Mouse (Mus musculus) frontal cortex, adult 2 months (tissue): Measurements from ENCODE around the gene Gm21983. TPM values are rescaled to one million over a fixed set of nuclear protein-coding genes. Genes with fewer than 3 reads are reported as not detected.
A peak's percentile ranks its signal among the peaks of the same experiment; 100 is the strongest.

ENCODE experiments used
- DNase-seq, 2 experiments: peaks; one replicate each; pipeline ENCODE4 v3.0.0; 2022; ENCODE audit warnings: low spot score in 1 of 2; ENCODE audit errors: extremely low spot score in 1 of 2
- polyA plus RNA-seq: library from polyadenylated mRNA; depleted of rRNA; stranded (reverse); fragments of >200 nt; gene quantifications from 2 replicates; pipeline ENCODE4 v1.2.3, GENCODE M21; 2012

The Gm21983 gene
- polyA plus RNA-seq, 1 experiment: 0.18 TPM

- DNase-seq: no peak
Measured at GRCm38 (mm10) chr7:27163450-27163805, 17.5 kb downstream of the Gm21983 start.

- DNase-seq: no peak
Measured at GRCm38 (mm10) chr7:27162780-27163449, 18.0 kb downstream of the Gm21983 start.

GRCm38 (mm10) chr7:27161744-27162143 is 19.1 kb downstream of the Gm21983 start:
- DNase-seq: no peak

- DNase-seq: no peak
Measured at GRCm38 (mm10) chr7:27160921-27161320, 20.0 kb downstream of the Gm21983 start.

GRCm38 (mm10) chr7:27159882-27160281 is 21.0 kb downstream of the Gm21983 start:
- DNase-seq: peak; percentile 85 to 92

- DNase-seq: no peak
Measured at GRCm38 (mm10) chr7:27159256-27159655, 21.6 kb downstream of the Gm21983 start.

- no peak for DNase-seq
Measured at GRCm38 (mm10) chr7:27158171-27158570, 22.7 kb downstream of the Gm21983 start.

GRCm38 (mm10) chr7:27156005-27156404 is 24.9 kb downstream of the Gm21983 start:
- DNase-seq: peak in 1 of 2 experiments; percentile 80

GRCm38 (mm10) chr7:27153205-27153764 is 27.6 kb downstream of the Gm21983 start, which contains the start of gene Cyp2t4:
Cyp2t4 (plus strand) TSS chr7:27153714.
- no peak for DNase-seq

- DNase-seq: no peak
Measured at GRCm38 (mm10) chr7:27136410-27136996, 44.4 kb downstream of the Gm21983 start.

- no peak for DNase-seq
Measured at GRCm38 (mm10) chr7:27133757-27134156, 47.1 kb downstream of the Gm21983 start.

GRCm38 (mm10) chr7:27133156-27133555 is 47.7 kb downstream of the Gm21983 start:
- DNase-seq: no peak

GRCm38 (mm10) chr7:27132588-27132987 is 48.3 kb downstream of the Gm21983 start:
- peak in 1 of 2 experiments; percentile 81 for DNase-seq

GRCm38 (mm10) chr7:27131387-27131786 is 49.5 kb downstream of the Gm21983 start:
- DNase-seq: no peak

- no peak for DNase-seq
Measured at GRCm38 (mm10) chr7:27130521-27131370, 50.1 kb downstream of the Gm21983 start.

GRCm38 (mm10) chr7:27129811-27130210 is 51.1 kb downstream of the Gm21983 start:
- no peak for DNase-seq

GRCm38 (mm10) chr7:27128946-27129345 is 51.9 kb downstream of the Gm21983 start:
- no peak for DNase-seq

GRCm38 (mm10) chr7:27128162-27128561 is 52.7 kb downstream of the Gm21983 start:
- peak in 1 of 2 experiments; percentile 66 for DNase-seq

- no peak for DNase-seq
Measured at GRCm38 (mm10) chr7:27124969-27125368, 55.9 kb downstream of the Gm21983 start.

GRCm38 (mm10) chr7:27124305-27124832 is 56.5 kb downstream of the Gm21983 start:
- DNase-seq: no peak

- DNase-seq: no peak
Measured at GRCm38 (mm10) chr7:27119676-27120075, 61.2 kb downstream of the Gm21983 start, which contains the start of gene Cyp2f2. Cyp2f2 (plus strand) TSS chr7:27119909.
